Mouse (Mus musculus): ENCODE results near the gene Rdh5.

The Rdh5 gene

GRCm38 (mm10) chr10:128902409-128902988 lies 20.2 kb downstream of the Rdh5 start:
- DNase-seq, result no peak

GRCm38 (mm10) chr10:128901409-128901808 lies 21.3 kb downstream of the Rdh5 start:
- no peak for DNase-seq

GRCm38 (mm10) chr10:128900698-128901097 lies 22.0 kb downstream of the Rdh5 start, which contains the start of gene Cd63:
TSS of gene Cd63 (plus strand) at chr10:128900989.
- DNase-seq, result no peak

- DNase-seq, result no peak
Measured at GRCm38 (mm10) chr10:128899759-128900490, 22.8 kb downstream of the Rdh5 start.

- DNase-seq, result no peak
Measured at GRCm38 (mm10) chr10:128897501-128897900, 25.2 kb downstream of the Rdh5 start.

GRCm38 (mm10) chr10:128896807-128897206 lies 25.9 kb downstream of the Rdh5 start:
- no peak for DNase-seq

GRCm38 (mm10) chr10:128895952-128896693 lies 26.6 kb downstream of the Rdh5 start:
- no peak for DNase-seq

GRCm38 (mm10) chr10:128895437-128895836 lies 27.3 kb downstream of the Rdh5 start:
- peak; percentile 74 for DNase-seq

- DNase-seq, result peak; percentile 37
Measured at GRCm38 (mm10) chr10:128892246-128892645, 30.4 kb downstream of the Rdh5 start.

GRCm38 (mm10) chr10:128891296-128892094 lies 31.2 kb downstream of the Rdh5 start, which contains the start of gene Gdf11:
TSS of gene Gdf11 (minus strand) at chr10:128891718.
- peak; percentile 81 for DNase-seq

- DNase-seq, result peak; percentile 68
Measured at GRCm38 (mm10) chr10:128890383-128891295, 32.0 kb downstream of the Rdh5 start.

GRCm38 (mm10) chr10:128889846-128890245 lies 32.8 kb downstream of the Rdh5 start:
- DNase-seq, result no peak

- peak; percentile 20 for DNase-seq
Measured at GRCm38 (mm10) chr10:128888941-128889827, 33.5 kb downstream of the Rdh5 start.

GRCm38 (mm10) chr10:128882067-128882466 lies 40.6 kb downstream of the Rdh5 start:
- no peak for DNase-seq

GRCm38 (mm10) chr10:128878811-128879210 lies 43.9 kb downstream of the Rdh5 start:
- DNase-seq, result no peak

- no peak for DNase-seq
Measured at GRCm38 (mm10) chr10:128878291-128878690, 44.4 kb downstream of the Rdh5 start.

GRCm38 (mm10) chr10:128870341-128870740 lies 52.3 kb downstream of the Rdh5 start:
- DNase-seq, result no peak

- no peak for DNase-seq
Measured at GRCm38 (mm10) chr10:128866518-128866917, 56.2 kb downstream of the Rdh5 start.

- DNase-seq, result no peak
Measured at GRCm38 (mm10) chr10:128866042-128866441, 56.6 kb downstream of the Rdh5 start.

Data from thymus, postnatal 4 days (tissue).